Mouse (Mus musculus): ENCODE results near the gene Rsph9. TPM values are rescaled to one million over a fixed set of nuclear protein-coding genes. Genes with fewer than 3 reads are reported as not detected.

The Rsph9 gene
- polyA plus RNA-seq, 1 experiment from 2014 or later: 37.1 TPM

DNA sequence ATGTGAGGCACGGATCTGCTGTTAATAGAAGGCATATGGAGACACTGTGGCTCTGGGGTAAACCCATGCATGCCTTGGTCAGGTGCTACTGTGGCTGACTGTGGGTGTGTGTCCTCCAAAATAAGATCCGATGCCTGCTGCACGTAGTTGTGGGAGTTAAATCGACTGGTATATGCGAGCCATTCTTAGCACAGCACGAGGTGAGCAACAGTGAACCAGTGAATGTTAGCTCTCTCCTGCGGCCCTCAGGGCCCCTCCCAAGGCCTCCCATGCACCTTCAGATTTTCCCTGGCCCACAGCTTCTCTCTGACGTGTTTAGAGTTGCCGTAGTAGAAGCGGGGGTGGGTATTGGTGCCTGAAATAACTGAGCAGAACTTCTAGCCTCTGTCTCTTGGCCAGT lies 24.4 kb downstream of the Rsph9 start:
- no peak overlapping the region for H3K4me3 ChIP-seq (replicated peaks)
- no peak overlapping the region for H3K9ac ChIP-seq
- no peak overlapping the region for H3K4me2 ChIP-seq (replicated peaks)
- peaks cover 58% of the 10 kb centered on the region for H3K36me3 ChIP-seq
- H3K9me3 ChIP-seq (replicated peaks): no peaks in the 10 kb centered on the region
- ATAC-seq (ENCODE audit: insufficient number of reproducible peaks, low FRiP score, low TSS enrichment, low read depth): no peak
- H3K4me1 ChIP-seq: peaks cover 39% of the 10 kb centered on the region
- 75% methylated on average over 10 of the region's 10 CpGs for WGBS
- H3K27me3 ChIP-seq: no peaks in the 10 kb centered on the region
- no peak overlapping the region for H3K27ac ChIP-seq (replicated peaks)

DNA sequence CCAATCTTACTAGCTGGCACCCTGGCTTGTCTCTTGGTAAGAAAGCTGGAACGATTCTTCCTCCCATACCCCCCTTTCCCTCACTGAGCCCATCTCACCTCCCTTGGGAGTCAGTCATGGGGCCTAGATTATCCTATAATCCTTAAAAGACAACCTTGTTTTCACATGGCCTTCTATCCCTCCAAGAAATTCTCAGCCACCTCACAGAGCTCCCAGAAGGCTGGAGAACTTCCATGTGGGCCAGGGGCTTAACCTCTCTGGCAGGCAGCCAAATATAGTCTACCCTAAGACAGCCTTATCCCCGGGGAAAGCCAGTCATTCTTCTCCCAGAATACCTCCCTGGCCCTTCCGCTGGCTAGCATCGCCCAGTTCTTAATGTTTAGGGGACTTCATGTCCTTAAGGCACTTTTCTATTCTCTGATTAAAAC lies 25.6 kb downstream of the Rsph9 start:
- Histone ChIP-seq H3K9me3 (replicated peaks) (no peaks in the 10 kb centered on the region), H3K36me3 (peaks cover 48% of the 10 kb centered on the region), H3K4me3 (replicated peaks) (no peak overlapping the region), H3K9ac (no peak overlapping the region), H3K27ac (replicated peaks) (no peak overlapping the region; the same call in 1 of the 2 replicates), H3K4me2 (replicated peaks) (no peak overlapping the region), H3K27me3 (no peaks in the 10 kb centered on the region), H3K4me1 (peaks cover 43% of the 10 kb centered on the region)
- ATAC-seq (ENCODE audit: insufficient number of reproducible peaks, low FRiP score, low TSS enrichment, low read depth): no peak
- 64% methylated on average over 4 of the region's 4 CpGs for WGBS

DNA sequence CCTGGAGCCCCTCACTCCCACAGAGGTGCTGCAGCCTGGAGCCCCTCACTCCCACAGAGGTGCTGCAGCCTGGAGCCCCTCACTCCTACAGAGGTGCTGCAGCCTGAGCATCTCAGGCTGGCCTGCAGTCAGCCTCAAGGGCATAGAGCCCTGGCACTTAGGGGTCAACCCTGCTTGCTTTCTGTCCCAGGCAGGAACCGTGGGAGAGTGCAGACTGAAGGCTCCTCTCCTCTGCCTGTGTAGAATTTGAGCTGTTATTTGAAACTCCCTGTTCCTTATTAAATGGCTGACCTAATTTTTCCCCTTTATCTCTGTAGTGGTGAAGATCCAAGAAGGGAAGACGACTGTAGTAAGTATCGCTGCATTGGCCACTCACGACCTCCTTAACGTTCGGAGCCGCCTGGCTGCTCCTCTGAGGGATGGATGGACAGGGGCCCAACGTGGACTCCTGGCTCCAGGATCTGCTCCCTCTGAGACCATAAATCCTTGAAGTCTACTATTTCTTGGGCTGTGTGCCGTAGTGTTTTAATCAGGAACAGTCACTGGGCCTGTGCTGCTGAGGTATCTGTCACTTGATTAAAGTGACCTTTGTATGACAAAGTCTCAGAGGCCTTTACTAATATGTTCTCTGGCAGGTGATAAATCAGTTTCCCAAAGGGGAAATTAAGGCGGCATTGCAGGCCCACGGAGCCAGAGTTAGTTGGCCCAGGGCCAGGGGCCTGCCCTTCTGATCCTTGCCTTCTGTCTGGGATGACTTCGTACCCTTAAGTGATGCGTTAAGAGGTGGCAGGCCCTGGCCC lies 26.2 kb downstream of the Rsph9 start:
- Histone ChIP-seq H3K4me3 (replicated peaks) (no peak overlapping the region), H3K4me1 (peaks cover 43% of the 10 kb centered on the region), H3K4me2 (replicated peaks) (no peak overlapping the region), H3K36me3 (peaks cover 42% of the 10 kb centered on the region), H3K27ac (replicated peaks) (peak overlapping the region; percentile 34), H3K9me3 (replicated peaks) (no peaks in the 10 kb centered on the region), H3K9ac (no peak overlapping the region), H3K27me3 (no peaks in the 10 kb centered on the region)
- WGBS: 50% methylated on average over 13 of the region's 13 CpGs
- ATAC-seq (ENCODE audit: insufficient number of reproducible peaks, low FRiP score, low TSS enrichment, low read depth): no peak

DNA sequence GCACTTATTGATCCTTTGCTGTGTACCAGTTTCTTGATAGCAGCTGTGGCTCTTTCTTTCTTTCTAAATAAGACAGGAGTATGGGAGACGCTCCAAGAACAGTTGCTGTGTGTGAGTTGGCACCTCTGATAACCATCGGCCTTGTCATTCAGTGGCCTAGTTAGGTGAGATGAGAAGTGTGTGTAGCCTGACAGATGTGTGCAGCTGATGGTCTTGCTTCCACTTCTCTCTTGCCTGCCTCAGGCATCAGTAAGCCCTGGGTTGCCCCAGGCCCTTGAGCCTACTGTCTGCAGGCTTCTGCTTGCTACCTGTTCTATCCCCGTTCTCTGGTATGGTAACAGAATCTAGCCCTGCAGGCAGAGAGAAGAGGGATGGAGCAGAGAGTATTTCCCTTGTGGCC lies 27.1 kb downstream of the Rsph9 start:
- Histone ChIP-seq H3K27me3 (no peaks in the 10 kb centered on the region), H3K4me1 (peaks cover 44% of the 10 kb centered on the region), H3K36me3 (peaks cover 33% of the 10 kb centered on the region), H3K4me2 (replicated peaks) (no peak overlapping the region), H3K27ac (replicated peaks) (peak overlapping the region; percentile 80), H3K9me3 (replicated peaks) (no peaks in the 10 kb centered on the region), H3K9ac (no peak overlapping the region), H3K4me3 (replicated peaks) (no peak overlapping the region)
- ATAC-seq (ENCODE audit: insufficient number of reproducible peaks, low FRiP score, low TSS enrichment, low read depth): no peak
- WGBS: 70% methylated on average over 3 of the region's 3 CpGs

DNA sequence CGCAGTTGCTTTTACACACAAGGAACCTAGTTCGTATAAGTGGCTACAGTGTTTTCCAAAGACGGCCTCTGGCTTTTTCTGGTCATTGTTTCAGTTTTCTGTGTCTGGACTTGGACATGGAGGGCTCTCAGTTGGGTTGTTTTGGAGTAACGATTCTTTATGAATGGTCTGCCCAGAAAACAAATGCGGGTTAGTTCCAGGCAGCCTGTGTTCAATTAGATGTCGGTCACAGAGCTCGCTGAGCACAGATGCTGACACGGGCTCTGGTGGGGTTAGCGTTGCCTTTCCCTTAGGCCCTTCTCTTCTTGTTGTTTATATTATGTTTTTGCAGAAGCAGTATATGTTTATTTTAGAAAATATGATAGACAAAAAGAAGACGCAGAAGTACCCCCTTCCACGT lies 27.9 kb downstream of the Rsph9 start:
- Histone ChIP-seq H3K4me2 (replicated peaks) (no peak overlapping the region), H3K9me3 (replicated peaks) (no peaks in the 10 kb centered on the region)
- ATAC-seq (ENCODE audit: insufficient number of reproducible peaks, low FRiP score, low TSS enrichment, low read depth): no peak

DNA sequence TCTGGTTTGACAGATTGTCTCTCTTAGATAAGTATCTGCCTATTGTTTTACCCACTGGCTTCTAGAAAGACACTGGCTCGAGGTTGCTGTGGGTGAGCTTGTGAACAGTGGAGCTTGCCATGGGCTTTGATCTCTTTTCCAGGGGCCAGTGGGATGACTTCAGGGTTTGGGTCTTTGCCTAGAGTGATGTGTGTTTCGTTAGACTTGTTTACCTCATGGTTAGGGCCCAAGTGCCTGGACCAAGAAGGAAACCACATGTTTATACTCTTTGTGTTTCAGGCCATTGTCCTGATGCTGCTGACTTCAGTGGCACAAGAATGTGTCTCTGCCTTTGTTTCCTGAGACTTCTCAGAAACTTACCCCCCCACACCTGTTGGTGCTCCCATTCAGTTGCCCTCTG lies 28.5 kb downstream of the Rsph9 start:
- Histone ChIP-seq H3K4me1 (peaks cover 50% of the 10 kb centered on the region), H3K9me3 (replicated peaks) (no peaks in the 10 kb centered on the region), H3K27ac (replicated peaks) (peak overlapping the region; percentile 80), H3K9ac (no peak overlapping the region), H3K4me3 (replicated peaks) (no peak overlapping the region), H3K27me3 (no peaks in the 10 kb centered on the region), H3K4me2 (replicated peaks) (no peak overlapping the region), H3K36me3 (peaks cover 30% of the 10 kb centered on the region)
- no peak for ATAC-seq (ENCODE audit: insufficient number of reproducible peaks, low FRiP score, low TSS enrichment, low read depth)
- 41% methylated on average over 2 of the region's 2 CpGs for WGBS

More for the DNA sequence above, 27.9 kb downstream of the Rsph9 start:
- H3K4me1 ChIP-seq: peaks cover 50% of the 10 kb centered on the region
- H3K36me3 ChIP-seq: peaks cover 30% of the 10 kb centered on the region
- H3K27ac ChIP-seq (replicated peaks): peak overlapping the region; percentile 80
- H3K9ac ChIP-seq: no peak overlapping the region
- no peaks in the 10 kb centered on the region for H3K27me3 ChIP-seq
- H3K4me3 ChIP-seq (replicated peaks): no peak overlapping the region
- 44% methylated on average over 11 of the region's 11 CpGs for WGBS

DNA sequence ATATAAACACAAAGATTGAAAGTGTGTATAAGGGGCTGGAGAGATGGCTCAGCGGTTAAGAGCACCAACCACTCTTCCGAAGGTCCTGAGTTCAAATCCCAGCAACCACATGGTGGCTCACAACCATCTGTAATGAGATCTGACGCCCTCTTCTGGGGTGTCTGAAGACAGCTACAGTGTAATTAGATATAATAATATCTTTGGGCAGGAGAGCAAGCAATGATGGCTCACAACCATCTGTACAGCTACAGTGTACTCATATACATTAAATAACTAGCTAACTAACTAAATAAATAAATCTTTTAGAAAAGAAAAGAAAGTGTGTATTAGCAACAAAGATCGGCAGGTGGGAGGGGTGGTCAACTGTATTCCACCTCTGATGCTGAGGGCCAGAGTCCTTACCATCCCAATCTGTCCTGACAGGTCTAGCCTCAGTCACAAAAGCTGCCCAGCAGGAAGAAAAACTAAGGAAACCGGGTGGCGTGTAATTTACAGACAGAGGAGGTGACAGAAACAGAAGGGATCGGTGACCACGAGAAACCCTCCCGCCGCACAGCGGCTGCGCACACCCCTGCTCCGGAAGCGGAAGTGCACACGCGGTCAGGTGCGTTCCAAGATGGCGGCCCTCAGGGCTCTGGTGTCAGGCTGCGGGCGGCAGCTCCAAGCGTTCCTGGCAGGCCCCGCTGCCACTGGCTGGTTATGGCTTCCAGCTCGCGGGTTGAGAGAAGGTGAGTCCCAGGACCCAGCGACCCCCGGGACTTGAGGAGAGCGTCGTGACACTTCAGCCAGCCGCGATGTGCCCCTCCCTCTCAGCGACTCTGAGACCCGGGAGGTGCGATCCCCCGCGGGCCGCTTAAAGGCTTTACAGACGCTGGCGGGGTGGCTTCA lies 33.4 kb downstream of the Rsph9 start, which contains the start of gene Mrps18a:
Gene Mrps18a (plus strand): TSS at position 585 of the 888 bp plus-strand sequence.
- WGBS: 7% methylated on average over 38 of the region's 38 CpGs
- peak within 1 kb of the TSS; percentile 71 for H3K4me2 ChIP-seq (replicated peaks)
- 0 out of 2 replicates have a peak, but pooled peaks cover 3% of the 10 kb centered on the region for H3K36me3 ChIP-seq
- H3K4me1 ChIP-seq: peaks cover 21% of the 10 kb centered on the region
- peak within 1 kb of the TSS; percentile 35; the same call in 1 of the 2 replicates for H3K27ac ChIP-seq (replicated peaks)
- H3K27me3 ChIP-seq: no peaks in the 10 kb centered on the region
- H3K9ac ChIP-seq: peak within 1 kb of the TSS; percentile 43
- H3K4me3 ChIP-seq (replicated peaks): peak within 1 kb of the TSS; percentile 66
- H3K9me3 ChIP-seq (replicated peaks): no peaks in the 10 kb centered on the region
- ATAC-seq (ENCODE audit: insufficient number of reproducible peaks, low FRiP score, low TSS enrichment, low read depth): peak; percentile 90

DNA sequence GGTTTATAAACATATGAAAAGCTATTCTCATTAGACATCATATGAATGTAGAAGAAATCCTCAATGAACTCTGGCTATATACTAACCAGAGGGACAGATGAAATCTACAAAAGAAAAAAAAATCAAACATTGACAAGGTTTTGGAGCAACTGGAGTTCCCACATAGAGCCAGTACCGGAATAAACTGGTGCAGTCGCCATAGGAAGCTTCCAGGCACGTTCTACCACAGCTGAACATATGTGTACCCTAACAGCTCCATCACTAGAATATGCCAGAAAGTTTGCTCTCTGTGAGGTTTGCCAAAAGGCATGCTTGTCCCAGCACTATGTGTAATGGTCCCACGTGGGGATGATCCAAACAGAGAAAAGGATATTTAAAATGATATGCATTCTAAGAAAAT lies 35.7 kb downstream of the Rsph9 start:
- no peaks in the 10 kb centered on the region for H3K27me3 ChIP-seq
- no peak for ATAC-seq (ENCODE audit: insufficient number of reproducible peaks, low FRiP score, low TSS enrichment, low read depth)
- 76% methylated on average over 4 of the region's 4 CpGs for WGBS

DNA sequence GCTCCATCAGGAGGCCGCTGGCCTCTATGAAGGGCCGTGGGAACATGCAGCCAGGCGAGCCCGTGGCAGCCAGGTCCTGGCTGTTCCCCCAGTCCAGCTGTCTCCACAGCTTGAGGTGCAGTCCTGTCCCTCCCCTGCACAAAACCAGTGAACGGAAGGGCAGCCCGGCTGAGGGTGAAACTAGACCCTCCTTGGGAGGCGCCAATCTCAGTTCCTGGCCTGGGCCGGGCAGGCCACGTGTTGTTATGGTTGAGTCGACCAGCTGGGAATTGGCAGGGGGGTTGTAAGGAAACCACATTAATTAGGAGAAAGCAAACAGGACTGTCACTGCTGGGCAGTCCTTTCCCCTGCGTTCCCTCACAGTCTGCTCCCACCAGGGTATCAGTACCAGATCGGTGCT lies 39.5 kb downstream of the Rsph9 start:
- Histone ChIP-seq H3K4me1 (peaks cover 20% of the 10 kb centered on the region), H3K9me3 (replicated peaks) (no peaks in the 10 kb centered on the region), H3K27me3 (no peaks in the 10 kb centered on the region), H3K9ac (no peak overlapping the region; the same call in 1 of the 2 replicates), H3K27ac (replicated peaks) (no peak overlapping the region), H3K36me3 (no peaks in the 10 kb centered on the region), H3K4me2 (replicated peaks) (peak overlapping the region; percentile 19; the same call in 1 of the 2 replicates), H3K4me3 (replicated peaks) (no peak overlapping the region)
- 36% methylated on average over 12 of the region's 12 CpGs for WGBS
- peak; percentile 88 for ATAC-seq (ENCODE audit: insufficient number of reproducible peaks, low FRiP score, low TSS enrichment, low read depth)

More for the DNA sequence above, 35.7 kb downstream of the Rsph9 start:
- Histone ChIP-seq H3K9ac (no peak overlapping the region), H3K27ac (replicated peaks) (no peak overlapping the region), H3K36me3 (no peaks in the 10 kb centered on the region), H3K4me1 (peaks cover 16% of the 10 kb centered on the region), H3K9me3 (replicated peaks) (no peaks in the 10 kb centered on the region), H3K4me2 (replicated peaks) (no peak overlapping the region), H3K4me3 (replicated peaks) (no peak overlapping the region)

DNA sequence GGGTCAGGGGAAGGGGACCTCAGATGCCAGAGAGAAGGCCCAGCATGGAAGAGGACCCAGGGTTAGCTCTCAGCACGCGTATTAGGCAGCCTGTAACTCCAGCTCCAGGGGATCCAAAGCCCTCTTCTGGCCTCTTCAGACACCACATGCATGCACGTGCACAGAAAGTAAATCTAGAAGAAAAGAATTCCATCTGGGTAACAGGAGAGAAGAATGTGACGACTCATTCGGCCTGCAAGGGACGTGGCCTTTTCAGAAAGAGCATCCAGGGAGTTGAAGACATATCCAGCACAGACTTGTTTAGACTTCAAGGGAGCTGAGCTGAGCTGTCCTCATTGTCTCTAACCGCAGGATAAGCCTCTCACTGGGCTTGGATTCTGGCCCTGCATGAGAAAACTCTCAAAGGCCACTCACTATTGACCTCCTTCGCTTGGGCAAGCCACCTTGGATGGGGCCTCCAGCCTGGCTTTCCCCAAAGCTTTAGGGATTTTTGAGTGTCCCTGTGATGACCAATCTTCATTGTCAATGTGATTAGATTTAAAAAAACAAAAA lies 41.3 kb downstream of the Rsph9 start:
- Histone ChIP-seq H3K27me3 (no peaks in the 10 kb centered on the region), H3K36me3 (no peaks in the 10 kb centered on the region), H3K27ac (replicated peaks) (no peak overlapping the region), H3K4me3 (replicated peaks) (no peak overlapping the region), H3K9me3 (replicated peaks) (no peaks in the 10 kb centered on the region), H3K4me1 (peaks cover 20% of the 10 kb centered on the region), H3K9ac (no peak overlapping the region), H3K4me2 (replicated peaks) (no peak overlapping the region)
- 45% methylated on average over 8 of the region's 8 CpGs for WGBS
- no peak for ATAC-seq (ENCODE audit: insufficient number of reproducible peaks, low FRiP score, low TSS enrichment, low read depth)

DNA sequence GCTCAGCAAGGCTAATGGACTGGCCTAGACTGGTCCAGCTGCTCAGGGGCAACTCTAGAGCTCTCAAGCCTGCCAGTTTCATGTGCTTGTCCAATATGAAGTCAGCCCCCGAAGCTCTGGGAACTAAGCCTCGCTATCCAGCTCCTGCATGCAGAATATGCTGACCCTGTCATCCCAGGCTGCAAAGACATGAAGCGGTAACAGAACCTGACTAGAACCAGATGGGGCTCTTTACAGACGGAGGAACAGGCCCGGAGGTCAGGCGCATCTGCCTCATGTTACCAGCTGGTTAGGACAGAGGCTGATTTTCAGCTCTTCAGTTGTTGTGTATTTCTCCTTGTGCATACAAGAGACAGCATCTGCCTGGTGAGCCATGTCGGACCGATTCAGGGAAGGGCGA lies 42.1 kb downstream of the Rsph9 start:
- Histone ChIP-seq H3K9me3 (replicated peaks) (no peaks in the 10 kb centered on the region), H3K4me2 (replicated peaks) (no peak overlapping the region), H3K36me3 (no peaks in the 10 kb centered on the region), H3K27ac (replicated peaks) (no peak overlapping the region), H3K4me3 (replicated peaks) (no peak overlapping the region), H3K27me3 (no peaks in the 10 kb centered on the region), H3K9ac (no peak overlapping the region), H3K4me1 (peaks cover 20% of the 10 kb centered on the region)
- 43% methylated on average over 9 of the region's 9 CpGs for WGBS
- ATAC-seq (ENCODE audit: insufficient number of reproducible peaks, low FRiP score, low TSS enrichment, low read depth): no peak

All from embryonic facial prominence, embryonic 15.5 days (tissue).